Mouse (Mus musculus): Measurements from ENCODE around the gene Rem1.

GRCm38 (mm10) chr2:152683086-152683485, 56.3 kb downstream of the Rem1 start:
- no peak for TF ChIP-seq POLR2A (IDR thresholded peaks at IDR 0.05; ENCODE audit: low read depth, low read length)
- TF ChIP-seq CTCF (IDR thresholded peaks at IDR 0.05; ENCODE audit: extremely low read depth, insufficient read depth, insufficient read length, insufficient replicate concordance), result no peak
